Mouse (Mus musculus): ENCODE data around the gene Gtpbp8.

Gtpbp8 gene

DNA sequence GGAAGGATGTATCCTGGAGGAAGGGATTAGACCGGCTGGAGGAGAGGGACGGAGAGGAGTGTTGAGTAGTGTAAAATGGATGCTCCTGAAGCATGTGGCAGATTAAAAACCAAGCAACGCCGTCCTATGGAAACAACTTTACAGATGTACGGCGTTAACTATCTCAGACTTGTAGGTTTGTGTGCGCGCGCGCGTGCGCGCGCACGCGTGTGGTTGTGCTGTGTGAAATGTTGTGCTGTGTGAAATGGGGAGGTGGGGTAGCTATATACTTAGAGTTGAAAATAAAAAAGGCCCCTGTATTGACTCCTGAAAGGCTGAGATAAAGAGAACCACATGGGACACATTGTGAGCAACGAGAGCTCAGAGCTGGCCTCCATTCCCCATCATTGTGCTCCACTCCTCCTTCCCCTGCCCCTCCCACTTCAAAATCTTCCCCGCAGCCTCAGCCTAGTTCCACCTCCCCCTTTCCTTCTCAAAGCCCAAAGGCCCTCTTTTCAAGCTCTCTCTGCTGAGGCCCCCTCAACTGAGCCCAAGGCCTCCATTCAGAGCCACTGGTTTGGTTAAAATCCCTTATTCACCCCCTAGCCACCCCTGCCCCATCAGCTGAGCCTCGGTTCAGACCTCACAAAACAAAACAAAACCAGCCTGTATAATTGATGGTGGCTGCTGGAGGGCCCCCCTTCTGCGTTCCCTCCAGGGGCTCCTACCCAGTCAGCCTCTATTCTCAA lies 59.0 kb downstream of the Gtpbp8 start:
- DNase-seq: no peak

Measured in lung, adult 18-20 months (tissue).